ENCODE assay signal across 8 mouse cellular contexts in genomic region chr8:121907587-121908248, GRCm38 (mm10). TPM values are rescaled to one million over a fixed set of nuclear protein-coding genes. Genes with fewer than 3 reads are reported as not detected.
DNase-seq lines count a peak whose midpoint lies in the region; ATAC-seq lines count a peak whose summit lies in the region.

Gene Slc7a5, minus strand, starts transcription at chr8:121907694.

- peak; percentile 95 for DNase-seq in R1 (ENCODE audit: low read depth, low spot score)
- DNase-seq in cerebellum, postnatal 25 days, result peak; percentile 99
- peak; percentile 92 to 96 for DNase-seq in frontal cortex, postnatal 36 days (ENCODE audit: low spot score in 2 of 2)
- peak; percentile 90 for DNase-seq in left cerebral cortex, adult 11 months (ENCODE audit: low spot score)
- DNase-seq in lung, postnatal 4 days, result peak; percentile 98
- DNase-seq in retina, postnatal 7 days (ENCODE audit: low read depth, low spot score), result peak; percentile 95
- DNase-seq in urinary bladder, adult 2 months (ENCODE audit: low spot score), result peak; percentile 82

- ATAC-seq in hindbrain, embryonic 15.5 days (ENCODE audit: low FRiP score, low read depth), result peak; percentile 94

- peak within 1 kb of the TSS; percentile 99 for H3K4me2 ChIP-seq in hindbrain, embryonic 15.5 days

- no peaks in the 10 kb centered on the region for H3K36me3 ChIP-seq in hindbrain, embryonic 15.5 days

- peaks cover 35% of the 10 kb centered on the region for H3K4me1 ChIP-seq in hindbrain, embryonic 15.5 days (replicated peaks)

- H3K27ac ChIP-seq in hindbrain, embryonic 15.5 days (replicated peaks), result peak within 1 kb of the TSS; percentile 79

- H3K4me3 ChIP-seq in hindbrain, embryonic 15.5 days, result peak within 1 kb of the TSS; percentile 75

- H3K9me3 ChIP-seq in hindbrain, embryonic 15.5 days, result no peaks in the 10 kb centered on the region

- WGBS in hindbrain, embryonic 15.5 days, result under 1% methylated on average over 48 of the region's 61 CpGs

- no peaks in the 10 kb centered on the region; the same call in 1 of the 2 replicates for H3K27me3 ChIP-seq in hindbrain, embryonic 15.5 days

- peak within 1 kb of the TSS; percentile 74 for H3K9ac ChIP-seq in hindbrain, embryonic 15.5 days

RNA-seq across cellular contexts. Expression of gene Slc7a5, which starts in this region (rescaled TPM):
- polyA plus RNA-seq in hindbrain, embryonic 15.5 days (2015; fragmentation: Nextera tagmentation; extraction: Ambion mirVana), result 52.9 and 59.2 TPM in 2 replicates
- 11.0 and 14.1 TPM in 2 replicates for polyA plus RNA-seq in urinary bladder, adult 2 months (2012; rRNA removed)

Comparison
In these comparisons a context has a peak if more than half of its experiments do, and no peak if none do; other contexts are left out.
1. Peak in every context shown above with its lines: DNase-seq, ATAC-seq, H3K4me3 ChIP-seq and H3K27ac ChIP-seq.